Mouse (Mus musculus): Measurements from ENCODE around the gene Rdh12. TPM values are rescaled to one million over a fixed set of nuclear protein-coding genes. Genes with fewer than 3 reads are reported as not detected.

Rdh12 gene
- polyA plus RNA-seq (2012; ENCODE audit: low replicate concordance): 0.15 and 0.40 TPM in 2 replicates

GRCm38 (mm10) chr12:79208703-79209464 is at the start of gene Rdh12:
TSS of gene Rdh12 (plus strand) at chr12:79208914.

DNA sequence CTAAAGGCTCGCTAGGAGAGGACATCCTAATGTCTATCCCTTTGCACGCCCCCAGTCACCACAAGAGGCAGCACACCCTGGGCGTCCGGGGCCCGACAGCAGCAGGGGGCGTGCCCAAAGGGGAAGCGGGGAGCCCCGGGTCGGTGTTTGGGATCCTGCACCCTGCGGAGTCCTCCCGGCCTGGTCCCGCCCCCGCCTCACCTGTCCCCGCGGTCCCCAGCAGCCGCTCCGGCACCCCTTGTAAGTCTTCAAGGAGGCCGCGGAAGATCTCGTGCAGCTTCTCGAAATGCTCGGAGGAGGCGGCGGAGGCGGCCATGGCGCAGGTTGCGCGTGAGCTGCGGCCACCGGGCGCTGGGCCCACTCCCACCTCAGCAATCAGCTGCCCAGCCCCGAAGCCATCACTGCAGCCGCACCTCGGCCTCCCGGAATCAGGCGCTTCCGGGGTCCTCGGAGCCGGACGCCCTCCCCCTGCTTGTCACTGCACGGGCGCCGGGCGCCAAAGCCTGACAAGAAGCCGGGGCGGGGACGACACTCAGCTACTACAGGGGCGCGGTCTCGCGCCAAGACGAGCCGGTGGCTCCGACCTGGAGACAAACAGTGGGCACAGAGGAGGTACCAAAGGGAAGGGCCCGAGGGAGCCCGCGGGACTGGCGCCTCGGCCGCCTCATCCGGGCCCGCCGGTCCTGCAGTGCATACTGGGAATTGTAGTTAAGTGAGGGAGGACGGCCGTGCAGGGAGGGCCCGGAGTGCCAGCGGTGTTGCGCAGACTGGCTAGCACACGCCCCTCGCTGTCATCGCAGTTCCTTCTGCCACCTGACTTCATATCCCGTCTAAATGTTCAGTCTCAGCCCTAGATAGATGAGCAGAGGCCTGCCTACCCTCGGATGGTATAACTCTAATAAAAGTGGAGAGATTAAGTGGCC is 36.4 kb upstream of the Rdh12 start, which contains the start of gene Vti1b:
Vti1b (minus strand) TSS at position 649 of the 923 bp plus-strand sequence.

GRCm38 (mm10) chr12:79192193-79192592 is 16.5 kb upstream of the Rdh12 start, which contains the start of gene Rdh11:
TSS of gene Rdh11 (minus strand) at chr12:79192293.

Other genes starting within 250 kb of the Rdh12 start
- 9.6 and 13.4 TPM in 2 replicates for gene Tmem229b, start 201.3 kb upstream of the Rdh12 start, polyA plus RNA-seq (2012; ENCODE audit: low replicate concordance)
- 0.09 and 0.20 TPM in 2 replicates for gene Plekhh1, start 179.8 kb upstream of the Rdh12 start, polyA plus RNA-seq (2012; ENCODE audit: low replicate concordance)
- 2.7 and 9.8 TPM in 2 replicates for gene Pigh, start 119.3 kb upstream of the Rdh12 start, polyA plus RNA-seq (2012; ENCODE audit: low replicate concordance)
- gene Arg2, start 78.1 kb upstream of the Rdh12 start, polyA plus RNA-seq (2012; ENCODE audit: low replicate concordance): 0.24 TPM in 1 of 2 replicates, not detected in the other
- 39.5 and 39.8 TPM in 2 replicates for gene Vti1b, start 36.2 kb upstream of the Rdh12 start, polyA plus RNA-seq (2012; ENCODE audit: low replicate concordance)
- gene Rdh11, start 16.6 kb upstream of the Rdh12 start, polyA plus RNA-seq (2012; ENCODE audit: low replicate concordance): 0.63 and 1.5 TPM in 2 replicates
- gene Zfyve26, start 87.4 kb downstream of the Rdh12 start, polyA plus RNA-seq (2012; ENCODE audit: low replicate concordance): 2.6 and 10.1 TPM in 2 replicates
- gene Rad51b, start 88.4 kb downstream of the Rdh12 start, polyA plus RNA-seq (2012; ENCODE audit: low replicate concordance): 0.43 and 0.55 TPM in 2 replicates

Measured in leukemia stem cell, adult 10-12 weeks (primary cell).